Mouse (Mus musculus) NIH3T3 (cell line): Measurements from ENCODE around the gene Podn.

Experiments used
- DNase-seq: peaks from one replicate; pipeline ENCODE4 v3.0.0-alpha.2; 2012; ENCODE audit warnings: low read depth

Gene Podn

DNA sequence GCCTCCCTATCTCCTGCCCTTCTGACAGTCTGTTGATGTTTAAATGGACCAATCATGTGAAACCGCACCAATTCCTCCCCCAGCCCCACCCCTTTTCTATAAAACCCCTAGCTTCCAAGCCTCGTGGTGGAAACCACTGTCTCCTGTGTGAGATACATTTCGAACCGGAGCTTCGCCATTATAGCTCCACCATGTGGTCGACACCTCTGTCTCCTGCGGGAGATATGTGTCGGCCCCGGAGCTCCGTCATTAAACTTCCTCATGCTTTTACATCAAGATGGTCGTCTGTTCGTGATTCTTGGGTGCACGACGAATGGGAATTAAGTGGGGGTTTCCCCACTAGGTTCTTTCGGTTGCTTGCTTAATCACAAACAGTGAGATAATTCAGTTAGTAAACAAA, 17.1 kb downstream of the Podn start:
- DNase-seq: peak; percentile 26

DNA sequence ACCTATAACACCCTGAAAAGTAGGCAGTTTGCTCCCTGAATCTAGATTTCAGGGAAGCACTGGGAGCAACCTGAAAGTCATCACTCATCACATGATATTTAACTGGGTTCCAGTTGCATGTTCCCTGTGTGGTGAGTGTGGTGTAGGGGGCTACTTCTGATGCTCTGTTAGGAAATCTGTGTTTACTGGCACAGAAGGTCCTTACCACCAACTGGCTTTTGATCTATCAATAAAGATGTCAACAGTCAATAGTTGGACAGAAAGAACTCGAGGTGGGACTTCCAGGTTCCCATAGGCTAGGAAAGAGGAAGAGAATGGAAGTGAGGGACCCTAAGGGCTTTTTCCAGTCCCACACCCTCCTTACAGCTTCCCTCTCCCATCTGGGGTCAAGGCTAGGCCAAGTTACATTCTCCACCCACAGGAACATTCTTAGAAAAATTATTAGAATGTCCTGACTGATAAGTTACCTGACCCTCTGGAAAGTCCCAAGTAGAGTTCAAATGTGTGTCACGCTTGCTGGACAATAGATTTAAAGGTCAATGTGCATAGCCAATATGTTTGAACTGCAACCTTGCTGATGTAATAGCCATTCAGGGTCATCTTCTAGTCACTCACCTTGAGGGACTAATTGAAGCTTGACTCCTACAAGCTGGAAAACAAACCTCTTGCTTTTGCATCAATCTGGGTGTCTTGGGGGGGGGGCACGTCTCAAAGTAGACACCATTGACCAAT, 18.9 kb downstream of the Podn start:
- DNase-seq: no peak

DNA sequence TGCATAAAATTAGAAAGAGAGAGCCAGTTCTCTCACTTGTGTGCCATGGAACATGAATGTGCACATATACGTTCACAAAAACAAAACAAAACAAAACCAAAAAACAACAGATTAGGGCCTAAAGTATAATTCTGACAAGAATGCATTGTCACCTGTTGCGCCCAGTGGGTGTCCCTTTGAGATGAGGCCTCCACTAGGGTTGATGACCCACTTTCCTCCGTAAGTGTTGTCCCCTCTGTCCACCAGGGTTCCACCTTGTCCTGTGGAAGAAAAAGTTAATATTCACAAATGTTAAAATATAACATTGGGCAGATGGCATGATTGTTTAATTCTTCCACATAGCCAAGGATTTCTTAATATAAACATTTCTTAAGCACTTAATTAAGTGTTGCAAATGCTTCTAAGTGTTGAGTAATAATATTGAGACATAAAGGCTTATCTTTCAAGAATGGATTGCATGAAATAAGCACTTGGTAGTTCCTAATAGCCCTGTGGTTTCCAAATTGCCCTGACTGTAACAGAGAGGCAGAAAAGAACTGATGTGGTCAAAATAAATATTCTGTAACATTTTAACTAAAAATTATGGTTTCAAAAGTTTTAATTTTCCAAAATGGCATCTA, 21.9 kb downstream of the Podn start:
- DNase-seq: no peak

DNA sequence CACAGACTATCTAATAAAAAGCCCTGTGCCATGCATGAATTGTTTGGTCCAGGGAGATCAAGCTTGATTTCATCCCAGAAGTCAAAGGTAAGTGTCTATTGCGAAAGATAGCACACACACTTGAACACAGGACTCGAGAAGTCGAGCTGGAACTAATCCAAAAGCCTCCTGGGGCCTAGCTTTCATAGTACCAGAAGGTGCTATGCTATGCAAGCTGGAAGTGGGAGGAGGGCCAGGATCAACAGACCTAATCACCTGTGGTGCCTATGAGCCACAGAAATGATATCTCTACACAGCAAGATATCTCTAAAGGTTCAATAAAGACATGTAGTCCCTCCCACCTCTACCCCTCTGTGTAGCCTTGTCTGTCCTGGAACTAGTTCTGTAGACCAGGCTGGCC, 24.2 kb downstream of the Podn start:
- DNase-seq: no peak

DNA sequence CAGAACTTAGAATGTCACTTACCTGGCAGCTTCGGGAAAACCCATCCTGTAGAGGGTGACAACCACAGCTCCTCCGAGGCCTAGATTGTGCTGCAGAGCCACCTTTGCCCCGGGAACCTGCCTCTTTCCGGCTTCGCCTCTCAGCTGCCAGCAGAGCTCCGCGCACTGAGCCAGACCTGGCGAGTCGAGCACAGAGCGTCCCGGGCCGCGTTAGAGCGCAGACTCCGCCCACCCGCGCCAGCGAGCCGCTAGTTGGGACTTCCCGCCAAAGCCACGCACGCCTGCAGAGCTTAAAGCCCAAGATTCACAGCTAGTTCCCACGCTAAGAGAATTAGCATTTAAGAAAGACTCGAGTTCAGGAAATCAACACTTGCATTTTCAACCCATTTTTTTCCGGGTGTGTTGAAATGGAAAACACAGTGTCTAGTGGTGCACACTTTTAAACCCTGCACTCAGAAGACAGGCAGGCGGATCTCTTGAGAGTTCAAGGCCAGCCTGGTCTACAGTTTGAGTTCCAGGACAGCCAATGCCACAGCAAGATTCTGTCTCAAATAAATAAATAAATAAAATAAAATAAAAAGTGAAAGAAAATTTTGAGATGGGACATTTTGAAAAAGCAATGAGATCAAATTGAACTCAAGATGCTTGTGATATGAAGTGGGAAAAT, 24.9 kb downstream of the Podn start:
- peak; percentile 96 for DNase-seq

DNA sequence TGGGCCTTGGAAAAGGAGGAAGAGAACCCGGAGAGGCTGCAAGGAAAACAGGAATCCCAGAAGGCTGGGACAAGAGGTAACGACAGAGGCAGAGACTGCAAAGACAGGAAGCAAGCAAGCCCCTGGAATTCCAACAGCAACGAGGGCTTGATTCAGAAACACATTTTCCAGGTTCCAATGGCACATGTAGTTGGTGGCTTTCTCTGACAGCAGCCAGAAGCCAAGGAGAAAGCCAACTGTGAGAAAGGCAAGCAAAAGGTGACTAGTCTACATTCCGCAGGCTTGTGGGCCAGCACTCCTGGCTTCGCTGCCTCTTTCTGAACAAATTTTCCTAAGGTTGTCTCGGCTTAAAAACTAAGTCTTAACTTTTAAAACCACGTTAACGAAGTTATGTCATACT, 25.5 kb downstream of the Podn start:
- DNase-seq: peak; percentile 33

DNA sequence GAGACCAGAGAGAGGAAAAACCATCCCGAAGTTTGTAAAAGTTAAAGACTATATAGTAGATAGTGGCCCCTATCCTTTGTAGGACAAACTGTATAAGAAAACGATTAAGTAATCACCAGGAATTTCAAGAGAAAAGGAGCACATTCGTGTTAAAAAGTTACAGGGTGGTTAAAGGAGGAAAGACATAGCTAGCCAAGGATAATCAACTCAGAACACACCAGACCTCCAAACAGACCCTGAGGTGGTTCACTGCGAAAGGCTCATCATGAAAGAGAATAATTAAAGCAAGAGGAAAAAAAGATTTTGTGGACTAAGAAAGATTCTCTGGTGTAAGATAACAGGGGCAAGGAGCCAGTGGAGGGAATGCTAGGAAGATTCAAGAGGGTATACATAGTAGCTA, 26.0 kb downstream of the Podn start:
- DNase-seq: no peak

DNA sequence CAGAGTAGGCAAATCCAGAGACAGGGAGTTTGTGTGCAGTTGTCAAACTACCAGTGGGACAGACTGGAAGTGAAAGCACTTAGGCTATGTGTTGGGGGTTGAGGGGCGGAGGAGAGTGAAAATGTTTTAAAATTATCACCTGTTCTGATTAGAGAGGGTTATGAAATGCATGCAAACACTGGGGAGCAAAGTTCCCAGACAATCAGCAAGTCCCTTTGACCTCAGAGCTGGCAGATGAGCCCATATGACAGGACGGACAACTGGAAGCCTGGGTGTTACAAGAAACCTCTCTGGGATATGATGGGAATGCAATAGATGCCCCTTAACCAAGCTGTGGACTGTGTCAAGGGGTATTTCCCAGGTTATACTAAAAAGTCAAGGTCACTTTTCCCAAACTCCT, 28.2 kb downstream of the Podn start:
- DNase-seq: no peak

DNA sequence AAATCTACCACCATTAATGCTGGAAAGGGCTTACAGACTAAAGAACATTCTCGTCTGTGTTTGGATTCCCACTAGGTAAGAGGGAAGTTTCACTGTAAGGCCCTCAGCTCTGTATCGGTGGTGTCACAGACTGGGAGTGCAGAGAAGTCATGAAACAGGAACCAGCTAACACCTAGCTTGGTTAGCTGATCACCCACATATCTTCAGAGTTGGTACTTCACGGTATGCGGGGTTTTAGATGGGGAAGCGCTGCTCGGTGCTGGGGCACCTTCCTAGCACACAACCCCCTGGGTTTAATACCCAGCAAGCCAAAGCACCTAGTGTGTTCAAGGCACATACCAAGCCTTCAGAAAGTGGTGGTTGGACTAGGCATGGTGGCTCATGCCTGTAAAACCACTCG, 29.0 kb downstream of the Podn start:
- DNase-seq: no peak

DNA sequence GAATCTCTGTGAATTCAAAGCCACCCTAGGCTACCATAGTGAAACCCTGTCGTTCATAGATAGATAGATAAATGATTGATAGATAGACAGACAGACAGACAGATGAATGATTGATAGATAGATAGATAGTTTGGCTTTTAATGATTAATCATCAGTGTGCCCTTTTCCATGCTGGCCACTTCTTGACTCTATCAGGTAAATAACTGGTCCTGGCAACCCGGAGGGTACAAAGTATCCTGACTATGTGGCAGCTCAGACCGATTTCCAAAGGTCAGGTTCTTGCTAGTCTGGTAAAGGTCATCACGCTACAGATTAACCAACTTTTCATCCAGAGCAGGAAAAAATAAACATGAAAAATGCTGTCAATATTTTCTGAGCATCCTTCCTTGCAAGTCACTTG, 29.7 kb downstream of the Podn start:
- no peak for DNase-seq

DNA sequence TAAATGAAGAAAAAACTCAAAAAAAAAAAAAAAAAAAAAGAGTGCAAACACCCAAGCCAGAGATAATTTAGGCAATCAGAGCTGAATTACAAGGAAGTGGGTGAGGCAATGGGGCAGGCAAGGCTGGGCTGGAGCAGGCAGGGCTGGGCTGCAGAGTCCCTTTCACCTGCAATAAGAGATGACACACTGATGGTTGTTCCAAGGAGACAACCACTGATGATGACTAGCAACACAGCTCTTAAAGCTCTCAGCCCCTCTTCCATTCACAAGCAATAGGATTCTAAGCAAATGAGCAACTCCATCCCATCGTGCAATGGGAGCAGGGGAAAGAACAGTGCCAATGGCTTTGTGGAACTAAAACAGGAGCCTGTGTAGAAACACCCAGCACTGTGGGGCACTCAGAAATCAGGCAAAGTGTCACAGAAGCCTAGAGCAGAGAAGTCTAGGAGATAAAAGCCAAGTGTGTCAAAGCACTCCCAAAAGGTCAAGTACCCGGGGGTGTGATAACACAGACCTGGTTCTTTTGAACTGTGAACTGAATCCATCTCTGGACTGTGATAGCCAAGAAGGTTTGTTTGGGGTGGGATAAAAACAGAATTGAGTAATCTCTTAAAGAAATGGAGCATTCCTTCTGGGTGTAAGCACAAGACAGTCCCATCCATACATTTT, 30.9 kb downstream of the Podn start:
- DNase-seq: no peak

DNA sequence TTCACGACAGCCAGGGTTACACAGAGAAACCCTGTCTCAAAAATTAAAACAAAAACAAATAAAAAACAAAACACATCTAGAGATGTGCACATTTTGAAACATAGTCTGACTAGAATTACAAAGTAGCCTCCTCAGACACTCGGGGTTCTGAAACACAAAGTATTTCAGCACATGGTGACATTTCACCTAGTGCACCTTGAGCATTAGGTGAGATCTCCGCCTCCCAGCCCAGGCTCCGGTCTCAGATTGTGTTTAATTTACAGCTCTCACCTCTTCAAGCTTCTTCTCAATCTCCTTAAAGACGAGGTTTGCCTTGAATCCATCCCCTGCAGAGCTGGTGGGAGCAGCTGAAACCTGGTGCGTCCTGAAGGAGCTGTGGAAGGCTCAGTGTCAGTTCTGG, 32.6 kb downstream of the Podn start:
- DNase-seq: no peak

DNA sequence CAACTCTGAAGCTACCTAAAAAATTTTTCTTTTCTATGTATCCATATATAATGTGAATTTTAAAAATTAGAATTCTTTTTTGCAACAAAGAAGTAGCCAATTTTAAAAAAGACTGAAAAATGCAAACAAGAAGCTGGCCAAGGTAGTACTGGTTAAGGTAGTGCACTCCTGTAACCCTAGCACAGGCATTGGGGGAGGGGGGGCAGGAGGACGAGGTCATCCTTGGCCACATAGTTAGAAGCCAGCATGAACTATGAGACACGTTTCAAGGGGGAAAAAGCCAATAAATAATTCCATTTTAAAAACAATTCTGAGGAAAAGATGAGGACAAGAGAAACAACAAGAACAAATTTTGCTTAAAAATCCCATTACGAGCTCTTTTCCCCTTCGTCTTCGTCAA, 33.7 kb downstream of the Podn start:
- no peak for DNase-seq

DNA sequence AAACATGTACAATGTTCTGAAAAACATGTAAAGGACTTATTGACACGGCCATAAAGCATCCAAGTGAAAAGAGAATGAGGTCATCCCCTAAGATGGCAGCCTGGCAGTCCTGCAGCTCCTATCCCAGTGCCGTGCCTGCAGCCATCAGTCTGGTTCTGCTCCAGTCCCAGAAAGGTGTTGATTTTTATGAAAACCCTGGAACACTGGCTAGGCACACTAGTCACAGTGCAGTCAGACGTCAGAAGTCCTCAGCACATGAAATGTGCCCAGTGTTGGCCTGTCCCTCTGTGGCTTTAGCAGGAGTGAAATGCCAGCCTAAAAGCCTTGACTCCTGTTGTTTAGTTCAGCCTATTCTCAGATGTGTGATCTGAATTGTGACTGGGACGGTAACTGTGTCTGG, 35.5 kb downstream of the Podn start:
- DNase-seq: no peak

DNA sequence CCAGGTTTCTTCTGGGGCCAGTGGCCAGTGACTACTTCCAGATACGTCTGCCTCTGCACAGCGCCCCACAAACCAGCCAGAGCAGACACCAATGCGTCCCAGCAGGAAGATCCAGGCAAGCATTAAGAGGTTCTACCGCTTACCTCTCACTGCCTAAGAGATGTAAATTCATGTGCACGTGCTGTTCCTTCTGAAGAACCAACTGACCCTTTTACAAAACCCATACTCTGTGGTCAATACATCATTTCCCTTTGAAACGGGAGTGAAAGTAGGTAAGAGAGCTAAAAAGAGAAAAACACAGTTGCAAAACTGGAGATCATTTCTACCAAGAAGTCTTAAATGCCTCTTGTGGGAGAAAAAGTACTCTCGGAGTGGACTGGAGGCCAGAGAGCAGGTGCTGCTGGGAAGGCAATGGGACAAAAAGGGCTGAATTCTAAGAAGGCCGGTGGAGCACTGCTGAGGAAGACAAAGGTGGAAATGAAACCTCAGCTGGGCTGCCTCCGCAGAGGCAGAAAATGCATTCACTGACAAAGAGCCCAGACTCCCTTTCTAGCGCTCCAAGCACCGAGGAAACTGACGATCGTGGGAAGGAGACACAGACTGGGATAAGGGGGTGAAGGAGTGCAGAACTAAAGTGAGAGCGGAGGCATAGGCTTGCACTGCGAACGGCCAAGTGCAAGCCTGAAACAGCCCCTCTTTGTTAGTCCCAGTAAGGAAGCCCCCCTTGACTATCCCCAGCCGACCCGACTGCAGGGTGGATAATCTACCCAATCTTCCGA, 36.5 kb downstream of the Podn start:
- DNase-seq: no peak

DNA sequence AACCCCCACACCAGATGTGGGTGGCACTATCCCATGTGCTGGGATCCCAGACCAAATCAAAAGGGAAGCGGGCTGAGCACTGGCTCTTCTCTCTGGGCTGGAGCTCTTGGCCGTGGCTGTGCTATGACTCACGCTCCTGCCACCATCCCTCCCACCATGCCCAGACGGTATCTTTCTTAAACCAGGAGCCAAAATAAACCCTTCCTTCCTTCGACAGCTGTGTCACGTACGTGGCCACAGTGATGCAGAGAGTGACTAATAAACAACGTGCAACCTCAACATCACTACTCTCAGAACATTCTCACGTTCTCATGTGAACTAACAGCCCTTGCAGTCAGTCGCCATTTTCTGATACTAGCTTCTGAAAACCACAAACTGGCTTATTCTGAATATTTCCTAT, 38.1 kb downstream of the Podn start:
- DNase-seq: peak; percentile 91

DNA sequence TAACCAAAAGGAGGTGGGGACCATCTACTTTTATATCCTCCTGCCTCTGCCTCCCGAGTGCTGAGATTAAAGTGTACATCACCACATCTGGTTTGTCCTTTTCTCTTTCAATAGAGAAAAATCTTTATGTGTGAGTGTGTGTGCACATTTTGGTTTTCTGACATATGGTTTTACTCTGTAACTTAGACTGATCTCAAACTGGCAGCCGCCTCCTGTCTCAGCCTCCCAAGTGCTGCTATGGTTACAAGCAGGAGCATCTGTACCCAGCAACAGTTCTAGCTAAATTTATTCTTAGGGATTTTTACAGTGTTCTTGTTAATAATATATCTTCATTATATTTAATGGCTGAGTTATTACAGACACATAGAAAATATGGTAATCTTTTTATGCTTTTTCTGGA, 39.0 kb downstream of the Podn start:
- DNase-seq: no peak

DNA sequence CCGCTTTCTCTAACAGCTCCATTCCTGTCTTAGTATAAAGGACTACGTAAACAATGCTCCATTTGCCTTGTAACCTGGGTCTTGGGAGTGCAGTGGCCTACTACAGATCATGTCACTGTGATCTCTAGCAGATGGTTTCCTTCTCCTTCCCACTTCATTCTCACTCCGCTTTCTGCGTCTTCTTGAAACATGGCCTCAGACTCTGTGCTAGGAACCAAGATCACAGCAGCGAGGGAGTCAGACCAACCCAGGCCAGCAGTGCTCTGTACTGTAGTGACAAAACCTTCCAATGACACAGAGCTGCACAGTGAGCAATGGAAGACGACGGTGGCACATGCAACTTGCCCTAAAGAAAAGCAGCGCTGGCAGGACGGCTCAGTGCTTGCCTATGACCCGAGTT, 40.4 kb downstream of the Podn start:
- no peak for DNase-seq

DNA sequence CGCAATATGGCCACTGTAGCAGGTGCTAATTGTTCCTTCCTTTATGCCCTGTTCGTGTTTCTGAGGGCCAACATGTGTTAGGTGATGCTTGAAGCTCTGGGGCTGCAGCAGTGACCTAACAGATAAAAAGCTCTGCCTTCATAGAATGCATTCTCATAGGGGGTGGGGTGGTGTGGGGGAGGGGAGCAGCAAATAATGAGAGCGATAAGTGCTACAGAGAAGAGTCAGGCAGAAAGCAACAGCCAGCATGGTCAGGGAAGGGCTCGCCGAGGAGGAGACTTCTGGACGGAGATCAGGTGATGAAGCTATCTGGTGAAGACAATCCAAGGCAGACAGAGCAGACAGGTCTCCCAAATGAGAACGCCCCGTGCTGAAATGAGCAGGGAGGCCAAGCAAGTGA, 43.6 kb downstream of the Podn start:
- DNase-seq: no peak

DNA sequence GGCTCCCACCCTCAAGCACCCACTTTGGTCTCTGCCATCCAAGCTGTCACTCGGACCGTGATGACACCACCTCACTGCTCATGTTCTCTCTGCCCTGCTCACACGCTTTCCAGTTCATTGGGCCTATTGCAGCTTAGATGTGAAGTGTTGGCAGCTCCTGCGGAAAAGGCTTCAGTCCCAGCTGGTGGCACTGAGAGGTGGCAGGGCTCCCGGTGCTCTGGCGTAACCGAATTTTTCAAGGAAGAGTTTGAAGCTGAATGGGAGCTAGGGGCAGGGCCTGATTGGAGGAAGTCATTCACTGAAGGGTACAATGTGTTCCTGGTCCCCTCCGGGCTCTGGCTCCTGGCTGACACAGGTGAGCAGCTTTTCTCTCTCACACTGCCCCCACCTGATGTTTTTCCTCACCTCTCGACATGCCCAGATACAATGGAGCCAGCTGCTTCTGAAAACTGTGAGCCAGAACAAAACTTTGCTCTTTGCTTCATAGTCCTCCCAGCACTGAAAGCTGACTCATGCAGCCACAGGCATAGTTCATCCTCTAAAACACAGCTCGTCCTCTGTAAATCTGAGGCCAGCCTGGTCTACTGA, 44.5 kb downstream of the Podn start:
- DNase-seq: no peak

DNA sequence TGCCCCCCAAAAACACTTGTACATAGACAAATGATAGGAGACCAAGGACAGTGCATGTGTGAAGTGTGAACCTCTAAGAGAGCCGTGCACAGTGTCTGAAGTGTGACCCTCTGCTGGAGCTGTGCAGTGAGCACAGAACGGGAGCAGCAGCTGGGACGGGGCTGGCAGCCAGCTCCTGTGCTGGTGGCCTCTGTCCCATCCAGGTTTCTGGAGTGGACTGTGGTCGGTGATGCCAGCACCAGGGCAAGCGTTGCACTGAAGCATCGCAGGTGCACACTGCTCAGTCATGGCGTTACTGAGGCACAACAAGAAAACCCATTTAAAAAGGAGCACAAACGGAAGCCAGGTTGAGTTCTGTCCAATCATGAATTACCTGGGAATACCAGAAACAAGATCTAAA, 50.1 kb downstream of the Podn start:
- DNase-seq: no peak
